Mouse (Mus musculus): ENCODE measurements at regions not wholly inside any gene's neighbourhood (a gene's known extent, or its start where the extent isn't known, plus 50 kb on each side); places are given as distances from the start of the nearest gene placed in this dataset.

- peak; percentile 89 to 93 for DNase-seq
Measured at GRCm38 (mm10) chr4:81178782-81179135, 263.9 kb downstream of the Mpdz start.

- DNase-seq: no peak
Measured at GRCm38 (mm10) chr4:81216123-81216522, 226.5 kb downstream of the Mpdz start.

- no peak for DNase-seq
Measured at GRCm38 (mm10) chr4:81217979-81218378, 224.6 kb downstream of the Mpdz start.

GRCm38 (mm10) chr4:81222034-81222433 lies 220.6 kb downstream of the Mpdz start:
- no peak for DNase-seq

- no peak for DNase-seq
Measured at GRCm38 (mm10) chr4:81222468-81223175, 220.0 kb downstream of the Mpdz start.
